In genomic region chr2:131492596-131493139, GRCm38 (mm10) we compare ENCODE assay signal across 8 mouse cellular contexts. TPM values are rescaled to one million over a fixed set of nuclear protein-coding genes. Genes with fewer than 3 reads are reported as not detected.
DNase-seq lines count a peak whose midpoint lies in the region; ATAC-seq and TF ChIP-seq lines count a peak whose summit lies in the region.

No protein-coding gene starts in this region.

- POLR2A ChIA-PET in Patski (lab: Charles Lee), result interaction anchor here (3.7 kb wide), 1 partner anchor 11 kb away, joined by 18 read pairs; no protein-coding TSS in a partner anchor

- peak overlapping the region; percentile 84 for H3K4me3 ChIP-seq in kidney, embryonic 14.5 days (ENCODE audit: low read length)
- peak overlapping the region; percentile 95 for H3K4me3 ChIP-seq in heart, embryonic 16.5 days (ENCODE audit: low read length)
- H3K4me3 ChIP-seq in macrophage (ENCODE audit: inconsistent target), result peak overlapping the region; percentile 45

- H3K27ac ChIP-seq in kidney, embryonic 14.5 days (ENCODE audit: low read depth, low read length), result no peak overlapping the region
- H3K27ac ChIP-seq in heart, embryonic 16.5 days (ENCODE audit: low read length), result no peak overlapping the region
- H3K27ac ChIP-seq in macrophage, result peak overlapping the region; percentile 30

- no peak for TF ChIP-seq CTCF in Patski (IDR thresholded peaks at IDR 0.05)

- peaks cover 5% of the 10 kb centered on the region; the same call in 1 of the 2 replicates for H3K4me1 ChIP-seq in kidney, embryonic 14.5 days (ENCODE audit: control insufficient read depth, insufficient read depth, low read length)
- peaks cover 19% of the 10 kb centered on the region for H3K4me1 ChIP-seq in heart, embryonic 16.5 days (ENCODE audit: control insufficient read depth, insufficient read depth, low read length)

- no peaks in the 10 kb centered on the region for H3K27me3 ChIP-seq in kidney, embryonic 14.5 days (ENCODE audit: control insufficient read depth, insufficient read depth, low read length)
- H3K27me3 ChIP-seq in Patski, result no peaks in the 10 kb centered on the region
- H3K27me3 ChIP-seq in heart, embryonic 16.5 days (ENCODE audit: control insufficient read depth, insufficient read depth, low read length), result peaks cover 2% of the 10 kb centered on the region; the same call in 1 of the 2 replicates

- WGBS in kidney, embryonic 14.5 days, result 16% methylated on average over 10 of the region's 10 CpGs
- WGBS in heart, embryonic 16.5 days, result 30% methylated on average over 10 of the region's 10 CpGs
- WGBS in macrophage (ENCODE audit: missing documents), result 48% methylated on average over 10 of the region's 10 CpGs

- no peaks in the 10 kb centered on the region for H3K9me3 ChIP-seq in kidney, embryonic 14.5 days (ENCODE audit: control insufficient read depth, low read length)
- H3K9me3 ChIP-seq in heart, embryonic 16.5 days (replicated peaks; ENCODE audit: control insufficient read depth, low read length), result no peaks in the 10 kb centered on the region

- CTCF ChIA-PET in Patski (lab: Charles Lee), result interaction anchor here (1.1 kb wide), 1 partner anchor 283 kb away, joined by 3 read pairs; no protein-coding TSS in a partner anchor

- in situ Hi-C loops in Patski (cut with MboI; ENCODE audit: low pct_unique_long_range_greater_than_20kb), result no loop called here

- ATAC-seq in kidney, embryonic 14.5 days (ENCODE audit: low FRiP score, low TSS enrichment), result no peak
- ATAC-seq in Patski, result peak; percentile 14
- no peak for ATAC-seq in heart, embryonic 16.5 days (replicated peaks; ENCODE audit: extremely low read depth, insufficient read depth, low FRiP score)

- H3K4me2 ChIP-seq in kidney, embryonic 14.5 days (replicated peaks; ENCODE audit: low read depth, low read length), result peak overlapping the region; percentile 98
- H3K4me2 ChIP-seq in heart, embryonic 16.5 days (ENCODE audit: low read depth, low read length), result peak overlapping the region; percentile 94

- H3K79me2 ChIP-seq in macrophage (ENCODE audit: inconsistent target), result peaks cover 54% of the 10 kb centered on the region

- peak overlapping the region; percentile 90 for H3K9ac ChIP-seq in kidney, embryonic 14.5 days (ENCODE audit: low read depth, low read length)
- peak overlapping the region; percentile 92 for H3K9ac ChIP-seq in heart, embryonic 16.5 days (ENCODE audit: low read length)

- DNase-seq in kidney, postnatal 25 days, result no peak
- no peak for DNase-seq in Patski (ENCODE audit: low read depth, low spot score)
- DNase-seq in layer of hippocampus, adult 9-10 months (ENCODE audit: low spot score), result no peak
- no peak for DNase-seq in gastrocnemius, postnatal 10 days
- DNase-seq in right cerebral cortex, postnatal 25 days, result no peak

- H3K36me3 ChIP-seq in kidney, embryonic 14.5 days (ENCODE audit: control insufficient read depth, insufficient read depth, low read length), result no peaks in the 10 kb centered on the region
- H3K36me3 ChIP-seq in heart, embryonic 16.5 days (ENCODE audit: control insufficient read depth, insufficient read depth), result no peaks in the 10 kb centered on the region
- no peaks in the 10 kb centered on the region for H3K36me3 ChIP-seq in macrophage (ENCODE audit: inconsistent target)

RNA-seq across cellular contexts. Expression of gene Smox, which starts 1.4 kb away (rescaled TPM):
- polyA plus RNA-seq in kidney, embryonic 14.5 days (2014; fragmentation: Nextera tagmentation; extraction: Ambion mirVana), result 27.4 and 29.1 TPM in 2 replicates
- polyA plus RNA-seq in Patski (2021) (47.9 TPM), macrophage (2018) (35.1 to 53.5 TPM (median 43.1 TPM) in 3 replicates)
- 31.9 and 32.7 TPM in 2 replicates for polyA plus RNA-seq in heart, embryonic 16.5 days (2015; fragmentation: Nextera tagmentation; extraction: Ambion mirVana)
- total RNA-seq in macrophage (2018; cell fraction: chromatin; rRNA removed), result 100 to 1,000 TPM in 5 of 26 experiments, 10 to 100 TPM in 21; 35.5 to 148 (median 85.3) TPM
- 10 to 100 TPM; 32.3 to 57.2 (median 40.1) TPM for total RNA-seq in macrophage (2018; cell fraction: cytosol; rRNA removed)
- total RNA-seq in macrophage (2018; cell fraction: nucleus; rRNA removed), result 100 to 1,000 TPM in 5 of 26 experiments, 10 to 100 TPM in 21; 33.4 to 122 (median 80.3) TPM
- 10 to 100 TPM; 25.9 to 28.9 TPM for total RNA-seq in gastrocnemius, postnatal 10 days (2021)

Comparison
In these comparisons a context has a peak if more than half of its experiments do, and no peak if none do; other contexts are left out.
1. H3K4me3 ChIP-seq: peak in every context shown above with its lines; median percentile 95 in heart, embryonic 16.5 days; 84 in kidney, embryonic 14.5 days; 45 in macrophage.